Mouse (Mus musculus): ENCODE measurements around the gene Foxn3. TPM values are rescaled to one million over a fixed set of nuclear protein-coding genes. Genes with fewer than 3 reads are reported as not detected.
A peak's percentile ranks its signal among the peaks of the same experiment; 100 is the strongest.

Gene Foxn3
- polyA plus RNA-seq, 1 experiment from 2014 or later = 94.3 TPM

- H3K27ac ChIP-seq (ENCODE audit: low read length) = no peak overlapping the region
- H3K9me3 ChIP-seq (ENCODE audit: low read length) = no peaks in the 10 kb centered on the region
- H3K4me3 ChIP-seq (ENCODE audit: low read depth, low read length) = no peak overlapping the region
- TF ChIP-seq EP300 (IDR thresholded peaks at IDR 0.05) (no peak), CTCF (IDR thresholded peaks at IDR 0.05) (no peak)
- 50% methylated on average over 25 of the region's 25 CpGs for WGBS
- H3K27me3 ChIP-seq (replicated peaks; ENCODE audit: insufficient read depth, low read length) = no peaks in the 10 kb centered on the region
- peaks cover 5% of the 10 kb centered on the region; the same call in 1 of the 2 replicates for H3K4me1 ChIP-seq (ENCODE audit: insufficient read depth, low read depth, low read length)
- H3K4me2 ChIP-seq (replicated peaks; ENCODE audit: low read depth, low read length) = peak overlapping the region; percentile 37
- ATAC-seq (peak; percentile 21; the same call in 1 of the 2 replicates), DNase-seq (ENCODE audit: low spot score) (peak; percentile 32)
- H3K9ac ChIP-seq (replicated peaks; ENCODE audit: low read depth) = no peak overlapping the region
- no peaks in the 10 kb centered on the region for H3K36me3 ChIP-seq (ENCODE audit: insufficient read depth, low read length)
Observed at GRCm38 (mm10) chr12:99570197-99570956, 7.0 kb upstream of the Foxn3 start.

- TF ChIP-seq CTCF (IDR thresholded peaks at IDR 0.05) (no peak), EP300 (IDR thresholded peaks at IDR 0.05) (no peak)
- no peaks in the 10 kb centered on the region for H3K36me3 ChIP-seq (ENCODE audit: insufficient read depth, low read length)
- no peaks in the 10 kb centered on the region for H3K27me3 ChIP-seq (replicated peaks; ENCODE audit: insufficient read depth, low read length)
- 45% methylated on average over 2 of the region's 2 CpGs for WGBS
- no peak for ATAC-seq
- no peak overlapping the region for H3K27ac ChIP-seq (ENCODE audit: low read length)
- no peak overlapping the region for H3K4me3 ChIP-seq (ENCODE audit: low read depth, low read length)
- H3K9me3 ChIP-seq (ENCODE audit: low read length) = no peaks in the 10 kb centered on the region
- peaks cover 8% of the 10 kb centered on the region; the same call in 1 of the 2 replicates for H3K4me1 ChIP-seq (ENCODE audit: insufficient read depth, low read depth, low read length)
- no peak for DNase-seq (ENCODE audit: low spot score)
- H3K4me2 ChIP-seq (replicated peaks; ENCODE audit: low read depth, low read length) = no peak overlapping the region
- no peak overlapping the region for H3K9ac ChIP-seq (replicated peaks; ENCODE audit: low read depth)
Observed at GRCm38 (mm10) chr12:99565606-99566005, 2.2 kb upstream of the Foxn3 start.

GRCm38 (mm10) chr12:99564301-99564910 is 1.0 kb upstream of the Foxn3 start:
- H3K4me2 ChIP-seq (replicated peaks; ENCODE audit: low read depth, low read length) = peak overlapping the region; percentile 84; the same call in 1 of the 2 replicates
- TF ChIP-seq CTCF (IDR thresholded peaks at IDR 0.05) (no peak), EP300 (IDR thresholded peaks at IDR 0.05) (no peak)
- ATAC-seq = no peak
- H3K4me3 ChIP-seq (ENCODE audit: low read depth, low read length) = no peak overlapping the region
- no peaks in the 10 kb centered on the region for H3K27me3 ChIP-seq (replicated peaks; ENCODE audit: insufficient read depth, low read length)
- no peak for DNase-seq (ENCODE audit: low spot score)
- WGBS = 34% methylated on average over 9 of the region's 9 CpGs
- H3K36me3 ChIP-seq (ENCODE audit: insufficient read depth, low read length) = no peaks in the 10 kb centered on the region
- H3K9ac ChIP-seq (replicated peaks; ENCODE audit: low read depth) = no peak overlapping the region
- no peaks in the 10 kb centered on the region for H3K9me3 ChIP-seq (ENCODE audit: low read length)
- H3K27ac ChIP-seq (ENCODE audit: low read length) = no peak overlapping the region
- H3K4me1 ChIP-seq (ENCODE audit: insufficient read depth, low read depth, low read length) = peaks cover 8% of the 10 kb centered on the region; the same call in 1 of the 2 replicates

GRCm38 (mm10) chr12:99562867-99563189 is 554 bp downstream of the Foxn3 start:
- Histone ChIP-seq H3K9me3 (ENCODE audit: low read length) (no peaks in the 10 kb centered on the region), H3K9ac (replicated peaks; ENCODE audit: low read depth) (peak overlapping the region; percentile 76), H3K4me1 (ENCODE audit: insufficient read depth, low read depth, low read length) (peaks cover 8% of the 10 kb centered on the region; the same call in 1 of the 2 replicates), H3K27me3 (replicated peaks; ENCODE audit: insufficient read depth, low read length) (no peaks in the 10 kb centered on the region), H3K27ac (ENCODE audit: low read length) (peak overlapping the region; percentile 81; the same call in 1 of the 2 replicates), H3K36me3 (ENCODE audit: insufficient read depth, low read length) (no peaks in the 10 kb centered on the region), H3K4me2 (replicated peaks; ENCODE audit: low read depth, low read length) (peak overlapping the region; percentile 84), H3K4me3 (ENCODE audit: low read depth, low read length) (peak overlapping the region; percentile 86)
- TF ChIP-seq EP300 (IDR thresholded peaks at IDR 0.05) (no peak), CTCF (IDR thresholded peaks at IDR 0.05) (no peak)
- ATAC-seq (peak; percentile 56), DNase-seq (ENCODE audit: low spot score) (peak; percentile 85)
- WGBS = under 1% methylated on average over 10 of the region's 10 CpGs

- Histone ChIP-seq H3K9me3 (ENCODE audit: low read length) (no peaks in the 10 kb centered on the region), H3K4me2 (replicated peaks; ENCODE audit: low read depth, low read length) (peak overlapping the region; percentile 84), H3K4me1 (ENCODE audit: insufficient read depth, low read depth, low read length) (peaks cover 8% of the 10 kb centered on the region; the same call in 1 of the 2 replicates), H3K4me3 (ENCODE audit: low read depth, low read length) (peak overlapping the region; percentile 86), H3K27ac (ENCODE audit: low read length) (peak overlapping the region; percentile 85), H3K36me3 (ENCODE audit: insufficient read depth, low read length) (no peaks in the 10 kb centered on the region), H3K27me3 (replicated peaks; ENCODE audit: insufficient read depth, low read length) (no peaks in the 10 kb centered on the region), H3K9ac (replicated peaks; ENCODE audit: low read depth) (peak overlapping the region; percentile 76)
- under 1% methylated on average over 24 of the region's 24 CpGs for WGBS
- ATAC-seq (peak; percentile 73), DNase-seq (ENCODE audit: low spot score) (peak; percentile 86)
- TF ChIP-seq CTCF (IDR thresholded peaks at IDR 0.05) (peak; percentile 24), EP300 (IDR thresholded peaks at IDR 0.05) (no peak)
Observed at GRCm38 (mm10) chr12:99562073-99562866, 1.1 kb downstream of the Foxn3 start.

GRCm38 (mm10) chr12:99561333-99561766 is 2.0 kb downstream of the Foxn3 start:
- Histone ChIP-seq H3K27me3 (replicated peaks; ENCODE audit: insufficient read depth, low read length) (no peaks in the 10 kb centered on the region), H3K4me3 (ENCODE audit: low read depth, low read length) (no peak overlapping the region; the same call in 1 of the 2 replicates), H3K9me3 (ENCODE audit: low read length) (no peaks in the 10 kb centered on the region), H3K4me1 (ENCODE audit: insufficient read depth, low read depth, low read length) (peaks cover 8% of the 10 kb centered on the region; the same call in 1 of the 2 replicates), H3K27ac (ENCODE audit: low read length) (0 out of 2 replicates have a peak overlapping the region, but pooled peaks have one; percentile 85), H3K4me2 (replicated peaks; ENCODE audit: low read depth, low read length) (peak overlapping the region; percentile 84), H3K9ac (replicated peaks; ENCODE audit: low read depth) (no peak overlapping the region), H3K36me3 (ENCODE audit: insufficient read depth, low read length) (no peaks in the 10 kb centered on the region)
- ATAC-seq = peak; percentile 8
- DNase-seq (ENCODE audit: low spot score) = no peak
- TF ChIP-seq CTCF (IDR thresholded peaks at IDR 0.05) (no peak), EP300 (IDR thresholded peaks at IDR 0.05) (no peak)
- WGBS = 9% methylated on average over 3 of the region's 3 CpGs
